Mouse (Mus musculus) lung, adult 2 months (tissue): ENCODE data around the gene Xrn1. TPM values are rescaled to one million over a fixed set of nuclear protein-coding genes. Genes with fewer than 3 reads are reported as not detected.

ENCODE experiments used
- DNase-seq: peaks from one replicate; pipeline ENCODE4 v3.0.0; 2022
- H3K4me1 ChIP-seq: fragments of 200-500 bp; 2 replicates; pipeline ENCODE4 v1.6.1; 2011; ENCODE audit warnings: low read length; ENCODE audit not compliant: control insufficient read depth, insufficient read depth
- H3K4me3 ChIP-seq: fragments of 200-500 bp; replicated peaks from 2 replicates; pipeline ENCODE3; 2011; ENCODE audit warnings: low read depth, mild to moderate bottlenecking, control low read depth, low read length; ENCODE audit errors: extremely low read depth
- CTCF ChIP-seq: fragments of 200-500 bp; IDR thresholded peaks from 2 replicates; pipeline ENCODE4 v1.5.1; 2011; ENCODE audit warnings: mild to moderate bottlenecking, low read length, control low read depth; ENCODE audit not compliant: insufficient read depth
- POLR2A ChIP-seq: fragments of 200-500 bp; IDR thresholded peaks from 2 replicates; pipeline ENCODE4 v1.6.1; 2011; ENCODE audit warnings: low read depth, mild to moderate bottlenecking, control low read depth, low read length, borderline replicate concordance; ENCODE audit errors: extremely low read depth
- WGBS: fragments of 180-500 bp; shearing (Covaris S2); methylation state at CpG from one replicate; pipeline ENCODE4 v1.1.7; 2018; 5-methylcytosine and 5-hydroxymethylcytosine counted together
- polyA plus RNA-seq: library from polyadenylated mRNA; depleted of rRNA; stranded (reverse); fragments of >200 nt; gene quantifications from 2 replicates; pipeline ENCODE4 v1.2.3, GENCODE M21; 2012

Gene Xrn1
- polyA plus RNA-seq, 1 experiment = 5.7 TPM

- no peak for TF ChIP-seq POLR2A
- 94% methylated on average over 13 of the region's 13 CpGs for WGBS
Observed at GRCm38 (mm10) chr9:95964037-95964436, 9.5 kb downstream of the Xrn1 start.

GRCm38 (mm10) chr9:95978279-95978678, 23.7 kb downstream of the Xrn1 start:
- WGBS = 74% methylated on average over 2 of the region's 2 CpGs
- Histone ChIP-seq H3K4me3 (no peak overlapping the region), H3K4me1 (no peaks in the 10 kb centered on the region)
- no peak for DNase-seq
- TF ChIP-seq POLR2A = no peak
- TF ChIP-seq CTCF = no peak

More at GRCm38 (mm10) chr9:95964037-95964436, 9.5 kb downstream of the Xrn1 start:
- H3K4me1 ChIP-seq = no peaks in the 10 kb centered on the region
- DNase-seq = no peak
- no peak overlapping the region for H3K4me3 ChIP-seq

GRCm38 (mm10) chr9:95979896-95980295, 25.3 kb downstream of the Xrn1 start:
- WGBS = 88% methylated on average over 6 of the region's 6 CpGs
- no peak overlapping the region for H3K4me3 ChIP-seq
- no peaks in the 10 kb centered on the region for H3K4me1 ChIP-seq
- DNase-seq = no peak
- TF ChIP-seq POLR2A (no peak), CTCF (no peak)

- no peak overlapping the region for H3K4me3 ChIP-seq
- DNase-seq = no peak
- no peaks in the 10 kb centered on the region for H3K4me1 ChIP-seq
- WGBS = 97% methylated on average over 2 of the region's 2 CpGs
- no peak for TF ChIP-seq CTCF
Observed at GRCm38 (mm10) chr9:95992255-95992654, 37.7 kb downstream of the Xrn1 start.

- Histone ChIP-seq H3K4me3 (no peak overlapping the region), H3K4me1 (no peaks in the 10 kb centered on the region)
- DNase-seq = no peak
- WGBS = 89% methylated on average over 7 of the region's 7 CpGs
- no peak for TF ChIP-seq CTCF
- no peak for TF ChIP-seq POLR2A
Observed at GRCm38 (mm10) chr9:96004455-96004854, 49.9 kb downstream of the Xrn1 start.

GRCm38 (mm10) chr9:96010664-96011063, 56.1 kb downstream of the Xrn1 start:
- 95% methylated on average over 7 of the region's 7 CpGs for WGBS
- no peak for DNase-seq
- TF ChIP-seq CTCF (no peak), POLR2A (no peak)
- Histone ChIP-seq H3K4me1 (no peaks in the 10 kb centered on the region), H3K4me3 (no peak overlapping the region)

GRCm38 (mm10) chr9:96023921-96024320, 69.4 kb downstream of the Xrn1 start:
- no peaks in the 10 kb centered on the region for H3K4me1 ChIP-seq
- H3K4me3 ChIP-seq = no peak overlapping the region
- 84% methylated on average over 3 of the region's 3 CpGs for WGBS
- TF ChIP-seq POLR2A = no peak
- no peak for TF ChIP-seq CTCF
- DNase-seq = no peak

- TF ChIP-seq POLR2A = no peak
- TF ChIP-seq CTCF = no peak
- WGBS = 68% methylated on average over 3 of the region's 3 CpGs
- DNase-seq = no peak
- no peak overlapping the region for H3K4me3 ChIP-seq
- H3K4me1 ChIP-seq = no peaks in the 10 kb centered on the region
Observed at GRCm38 (mm10) chr9:96027913-96028312, 73.4 kb downstream of the Xrn1 start.

GRCm38 (mm10) chr9:96028818-96029217, 74.3 kb downstream of the Xrn1 start:
- H3K4me3 ChIP-seq = no peak overlapping the region
- TF ChIP-seq CTCF (peak; percentile 60), POLR2A (no peak)
- 39% methylated on average over 1 of the region's 1 CpGs for WGBS
- H3K4me1 ChIP-seq = no peaks in the 10 kb centered on the region
- DNase-seq = peak; percentile 21

- no peak for DNase-seq
- TF ChIP-seq CTCF (no peak), POLR2A (no peak)
- Histone ChIP-seq H3K4me3 (no peak overlapping the region), H3K4me1 (no peaks in the 10 kb centered on the region)
- 96% methylated on average over 5 of the region's 5 CpGs for WGBS
Observed at GRCm38 (mm10) chr9:96029886-96030285, 75.3 kb downstream of the Xrn1 start.
